Mouse (Mus musculus): ENCODE measurements around the gene Commd2.

- TF ChIP-seq CTCF (IDR thresholded peaks at IDR 0.05; ENCODE audit: extremely low read depth, insufficient read depth, low read length) (no peak), POLR2A (IDR thresholded peaks at IDR 0.05; ENCODE audit: extremely low read depth, insufficient read depth, low read length) (no peak)
Observed at GRCm38 (mm10) chr3:57602610-57603009, 48.9 kb downstream of the Commd2 start.
